Mouse (Mus musculus) left cerebral cortex, adult 2 months (tissue): ENCODE measurements around the gene Chrm4. TPM values are rescaled to one million over a fixed set of nuclear protein-coding genes. Genes with fewer than 3 reads are reported as not detected.

Source experiments
- DNase-seq, 2 experiments: peaks; one replicate each; pipeline ENCODE4 v3.0.0; 2021 to 2022; ENCODE audit warnings: low spot score in 2 of 2, mixed read lengths in 1 of 2; ENCODE audit errors: extremely low spot score in 1 of 2
- H3K27ac ChIP-seq: fragments of 200-600 bp; 2 replicates; pipeline ENCODE4 v1.8.1; 2022
- H3K4me3 ChIP-seq: fragments of 200-600 bp; 2 replicates; pipeline ENCODE4 v1.8.1; 2022
- CTCF ChIP-seq: fragments of 200-600 bp; IDR thresholded peaks from 2 replicates; pipeline ENCODE4 v1.8.1; 2022; ENCODE audit warnings: antibody characterized with exemption, mild to moderate bottlenecking, moderate library complexity
- intact Hi-C: fragments of 180-260 bp; cut with DNase I; formaldehyde crosslinking; loops from one replicate; pipeline ENCODE4 v1.15.1; 2025
- total RNA-seq, 2 experiments: library from RNA; stranded (reverse); gene quantifications; 2 replicates each; pipeline ENCODE4 v1.2.3; 2021

The Chrm4 gene
- total RNA-seq, 2 experiments from 2014 or later, result 47.9 to 59.9 TPM

DNA sequence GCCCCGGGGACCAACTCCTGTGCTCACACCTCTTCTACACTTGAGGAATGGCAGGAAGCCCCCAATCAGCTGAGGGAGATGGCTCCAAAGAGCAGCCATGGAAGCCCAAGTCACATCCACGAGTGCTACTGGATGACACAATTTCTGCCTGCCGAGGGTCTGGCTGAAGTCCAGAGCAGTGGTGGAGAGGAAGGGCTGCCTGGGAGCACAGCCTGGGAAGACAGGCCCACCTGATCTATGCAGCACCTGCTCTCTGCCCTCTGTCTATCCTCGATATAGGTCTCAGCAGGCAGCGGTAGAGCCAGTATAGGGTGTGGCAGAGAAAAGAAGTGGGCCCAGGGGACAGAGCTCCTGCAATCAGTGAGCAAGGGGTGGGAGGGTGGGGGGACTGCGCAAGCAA lies 19.8 kb downstream of the Chrm4 start:
- TF ChIP-seq CTCF, result no peak
- peak overlapping the region; percentile 70 for H3K27ac ChIP-seq
- H3K4me3 ChIP-seq, result no peak overlapping the region
- intact Hi-C loops, result loop anchor here (1.0 to 5.0 kb wide), 3 partner anchors 39 to 875 kb away; partner anchors contain the start of gene Slc39a13
- no peak for DNase-seq

DNA sequence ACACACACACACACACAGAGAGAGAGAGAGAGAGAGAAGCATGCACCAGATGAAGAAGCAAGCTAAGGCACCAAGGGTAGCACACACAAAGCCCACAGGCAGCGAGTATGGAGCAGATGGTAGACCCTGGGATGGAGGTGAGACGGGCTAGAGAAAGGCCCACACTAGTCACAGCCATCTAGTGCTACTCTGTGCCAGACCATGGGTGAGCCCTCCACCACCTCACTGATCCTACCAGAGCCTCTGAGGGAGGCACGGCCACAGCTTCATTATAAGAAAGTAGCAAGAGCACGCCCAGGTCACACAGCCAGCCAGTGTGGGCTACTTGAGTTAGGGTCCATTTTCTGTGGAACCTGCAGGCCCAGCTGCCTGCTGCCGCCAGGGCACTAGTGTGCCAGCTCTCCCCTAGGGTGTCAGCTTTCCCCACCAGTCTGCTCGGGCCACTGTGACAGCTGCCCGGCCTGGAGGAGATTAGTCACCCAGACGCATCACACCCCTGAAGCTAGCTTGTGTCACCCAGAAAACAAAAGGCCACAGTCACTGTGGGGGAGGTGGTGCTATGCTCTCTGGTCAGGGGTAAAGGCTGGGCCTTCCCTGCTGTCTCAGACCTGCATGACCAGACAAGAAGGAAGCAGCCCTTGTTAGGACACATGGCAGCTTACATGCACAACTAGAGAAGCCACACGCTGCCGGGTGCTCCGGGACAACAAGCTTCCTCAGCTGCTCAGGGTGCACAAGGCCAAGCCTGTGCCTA lies 20.5 kb downstream of the Chrm4 start:
- Histone ChIP-seq H3K4me3 (peak overlapping the region; percentile 30), H3K27ac (peak overlapping the region; percentile 93)
- DNase-seq, result no peak
- TF ChIP-seq CTCF, result no peak; the same call in 1 of the 2 replicates
- intact Hi-C loops, result loop anchor here (5.0 kb wide), 2 partner anchors 110 to 875 kb away; partner anchors contain the start of gene Slc39a13

DNA sequence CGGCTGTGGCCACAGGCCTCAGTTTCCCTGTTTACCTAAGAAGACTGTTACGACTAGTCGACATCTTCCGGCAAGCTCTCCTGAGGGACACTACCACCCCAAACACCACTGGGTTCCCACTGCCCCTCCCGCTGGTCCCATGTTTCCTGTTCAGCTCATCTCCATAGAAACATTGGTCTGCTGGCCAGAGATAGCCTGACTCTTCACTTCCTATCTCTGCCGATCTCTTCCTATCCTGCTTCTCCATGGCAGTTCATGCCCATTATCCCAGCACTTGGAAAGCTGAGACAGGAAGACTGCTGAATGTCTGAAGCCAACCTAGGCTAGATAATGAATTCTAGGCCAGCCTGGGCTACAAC lies 21.1 kb downstream of the Chrm4 start:
- Histone ChIP-seq H3K27ac (peak overlapping the region; percentile 93), H3K4me3 (peak overlapping the region; percentile 30)
- no peak for DNase-seq
- intact Hi-C loops, result loop anchor here (5.0 kb wide), 2 partner anchors 109 to 876 kb away; partner anchors contain the start of gene Slc39a13
- TF ChIP-seq CTCF, result no peak

DNA sequence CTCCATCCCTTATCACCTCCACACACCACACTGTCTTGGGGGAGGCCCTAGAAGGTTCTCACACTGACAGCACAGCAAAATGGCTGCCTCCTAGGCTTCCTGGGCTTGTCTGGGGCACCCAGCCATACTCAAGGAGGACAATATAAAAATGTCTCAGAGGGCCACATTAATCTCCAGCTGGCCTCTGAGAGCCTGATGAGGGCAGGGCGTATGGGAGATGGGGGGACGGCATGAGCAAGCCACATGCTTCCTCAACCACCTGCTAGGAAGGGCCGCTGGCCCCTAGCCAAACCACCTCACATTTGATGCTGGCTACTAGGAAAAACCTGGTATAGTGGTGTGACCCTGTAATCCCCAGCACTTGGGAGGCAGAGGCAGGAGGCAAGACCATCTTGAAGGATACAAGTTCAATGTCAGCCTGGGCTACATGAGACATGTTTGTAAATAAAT lies 21.8 kb downstream of the Chrm4 start:
- no peak for DNase-seq
- TF ChIP-seq CTCF, result no peak
- intact Hi-C loops, result loop anchor here (5.0 kb wide), 2 partner anchors 108 to 877 kb away; partner anchors contain the start of gene Slc39a13
- peak overlapping the region; percentile 93 for H3K27ac ChIP-seq
- no peak overlapping the region for H3K4me3 ChIP-seq

DNA sequence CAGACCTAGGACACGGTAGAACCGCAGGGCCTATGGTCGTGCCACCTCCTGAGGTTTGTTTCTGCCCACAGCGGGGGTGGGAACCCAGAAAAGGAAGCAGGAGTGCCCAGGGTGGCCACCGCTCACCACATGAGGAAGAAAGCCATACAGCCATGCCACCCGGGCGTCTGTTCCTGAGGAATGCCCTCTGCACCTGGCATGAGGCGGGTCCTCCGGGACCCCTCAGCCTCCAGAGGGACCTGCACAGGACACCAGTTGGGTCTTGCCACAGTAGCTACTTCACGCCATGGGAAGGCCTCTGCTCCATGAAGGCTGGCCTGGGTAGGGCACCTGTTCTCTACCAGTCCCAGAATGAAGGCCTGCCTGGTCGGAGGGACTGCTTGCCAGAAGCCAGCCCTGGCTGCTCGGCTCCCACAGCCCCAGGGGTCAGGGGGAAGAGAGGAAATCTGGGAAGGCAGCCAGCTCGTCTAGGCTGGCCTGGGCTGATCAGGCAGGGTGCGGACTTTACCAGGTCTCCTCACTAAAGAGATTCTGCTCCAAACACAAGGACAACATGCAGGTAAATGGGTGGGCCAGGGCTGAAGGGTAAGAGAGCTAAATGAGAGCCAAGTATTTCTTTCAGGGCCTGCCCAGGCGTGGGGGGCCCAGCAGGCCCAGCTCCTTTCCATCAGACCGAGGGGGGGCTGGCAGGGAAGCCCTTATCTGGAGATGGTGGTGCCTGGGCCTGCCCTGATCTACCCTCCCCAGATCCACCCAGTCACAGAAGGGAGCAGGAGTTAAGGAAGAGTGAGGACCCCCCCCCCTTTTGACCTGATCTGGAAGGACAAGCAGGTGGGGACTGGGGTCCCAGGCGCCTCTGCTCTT lies 22.6 kb downstream of the Chrm4 start:
- no peak for TF ChIP-seq CTCF
- Histone ChIP-seq H3K27ac (peak overlapping the region; percentile 93), H3K4me3 (peak overlapping the region; percentile 35)
- intact Hi-C loops, result loop anchor here (5.0 kb wide), 2 partner anchors 108 to 877 kb away; partner anchors contain the start of gene Slc39a13
- DNase-seq, result no peak

DNA sequence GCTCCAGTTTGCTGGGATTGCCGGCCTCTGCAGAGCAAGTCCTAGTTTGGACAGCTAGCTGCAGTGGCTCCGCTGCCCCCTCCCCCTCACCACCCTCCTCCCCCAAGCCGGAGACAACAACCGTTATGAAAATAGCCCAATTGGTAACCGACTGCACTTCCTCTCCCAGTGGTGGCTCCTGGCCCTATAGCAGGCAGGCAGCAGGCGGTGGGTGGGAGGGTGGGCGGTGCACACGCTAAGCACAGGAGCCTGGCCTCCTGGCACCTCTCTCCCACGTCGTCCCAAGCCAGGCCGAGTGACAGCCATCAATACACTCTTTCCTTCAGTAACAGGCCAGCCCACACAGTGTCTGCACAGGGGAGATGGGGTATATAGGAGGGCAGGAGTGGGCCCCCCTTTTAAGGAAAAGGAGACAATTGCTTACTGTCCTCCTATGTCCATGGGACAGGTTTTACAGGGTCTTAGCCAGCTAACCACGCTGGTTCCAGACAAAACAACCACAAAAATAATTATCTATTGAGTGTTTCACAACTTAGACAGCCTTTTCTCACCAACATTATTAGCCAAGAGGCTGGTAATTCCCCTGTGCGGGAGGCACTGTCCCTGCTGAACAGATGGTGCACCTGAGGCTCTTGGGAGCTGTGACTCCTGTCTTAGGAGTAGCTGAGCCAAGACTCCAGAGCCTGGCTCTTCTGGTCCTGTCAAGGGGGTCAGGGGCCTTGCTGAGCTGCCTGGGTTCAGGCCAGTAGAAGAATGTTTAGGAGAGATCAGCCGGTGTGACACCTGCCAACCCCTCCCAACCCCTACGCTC lies 23.4 kb downstream of the Chrm4 start:
- peak overlapping the region; percentile 35 for H3K4me3 ChIP-seq
- intact Hi-C loops, result no loop called here
- H3K27ac ChIP-seq, result peak overlapping the region; percentile 93
- no peak for DNase-seq
- TF ChIP-seq CTCF, result no peak

DNA sequence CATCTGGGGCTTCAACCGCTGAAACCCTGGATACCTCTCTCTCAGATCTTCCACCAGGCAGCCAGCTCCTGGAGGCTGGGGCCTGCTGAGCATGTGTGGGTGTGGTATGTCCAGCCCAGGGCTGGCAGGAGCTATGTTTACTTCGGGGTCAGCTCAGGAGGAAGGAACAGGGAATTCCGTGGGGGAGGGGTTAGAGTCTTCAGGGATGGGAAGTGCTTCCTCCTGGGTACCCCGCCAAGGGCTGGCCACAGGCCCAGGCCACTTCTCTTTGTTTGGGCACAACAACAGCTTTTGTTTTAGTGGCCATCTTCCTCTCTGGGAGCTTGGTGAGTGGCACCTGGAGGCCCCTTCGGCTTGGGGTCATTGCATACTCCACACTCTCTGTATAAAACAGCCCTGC lies 26.8 kb downstream of the Chrm4 start:
- intact Hi-C loops, result no loop called here
- no peak overlapping the region for H3K4me3 ChIP-seq
- H3K27ac ChIP-seq, result peak overlapping the region; percentile 68
- DNase-seq, result no peak
- no peak; the same call in 1 of the 2 replicates for TF ChIP-seq CTCF

DNA sequence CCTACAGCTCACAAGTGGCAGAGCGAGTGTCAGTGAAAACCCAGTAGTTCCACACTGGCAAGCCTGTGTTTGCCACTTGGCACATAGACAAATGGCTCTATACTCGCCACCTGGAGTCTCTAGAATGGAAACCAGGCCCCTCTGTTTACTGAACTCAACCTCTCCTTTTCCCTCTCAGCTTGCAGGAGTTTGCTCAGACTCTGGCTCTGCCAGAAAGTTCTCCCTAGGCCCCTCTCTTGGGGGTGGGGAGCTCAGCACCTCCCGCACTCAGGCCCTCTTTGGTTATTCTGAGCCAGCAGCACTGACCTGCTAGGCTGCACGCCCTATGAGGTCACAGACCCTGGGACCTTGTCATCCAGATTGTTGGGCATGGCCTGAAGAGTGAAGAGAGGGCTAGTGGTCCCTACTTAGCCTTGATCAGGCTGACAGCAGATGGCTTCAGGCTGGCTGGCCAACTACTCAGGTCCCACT lies 28.1 kb downstream of the Chrm4 start:
- Histone ChIP-seq H3K27ac (peak overlapping the region; percentile 68), H3K4me3 (no peak overlapping the region)
- TF ChIP-seq CTCF, result no peak
- DNase-seq, result no peak
- intact Hi-C loops, result no loop called here

DNA sequence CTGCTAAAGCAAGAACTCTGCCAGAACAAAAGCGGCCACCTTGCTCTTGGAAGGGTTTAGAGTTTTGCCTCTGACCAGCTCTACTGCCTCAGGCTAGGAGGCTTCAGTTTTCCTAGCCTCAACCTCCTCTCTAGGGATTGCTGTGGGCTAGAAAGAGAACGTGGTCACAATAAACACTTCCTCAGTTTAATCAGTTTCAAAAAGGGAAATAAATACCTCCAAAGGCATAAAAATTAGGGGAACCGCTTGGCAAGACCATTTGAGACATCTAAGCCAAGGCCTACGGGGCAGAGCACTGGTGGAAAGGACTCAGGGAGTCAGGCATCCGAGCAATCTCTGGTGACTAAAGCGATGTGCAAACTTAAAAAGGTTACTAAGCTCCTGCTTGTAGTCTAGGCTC lies 28.8 kb downstream of the Chrm4 start:
- H3K4me3 ChIP-seq, result no peak overlapping the region
- TF ChIP-seq CTCF, result no peak
- peak overlapping the region; percentile 68 for H3K27ac ChIP-seq
- DNase-seq, result no peak
- intact Hi-C loops, result no loop called here

DNA sequence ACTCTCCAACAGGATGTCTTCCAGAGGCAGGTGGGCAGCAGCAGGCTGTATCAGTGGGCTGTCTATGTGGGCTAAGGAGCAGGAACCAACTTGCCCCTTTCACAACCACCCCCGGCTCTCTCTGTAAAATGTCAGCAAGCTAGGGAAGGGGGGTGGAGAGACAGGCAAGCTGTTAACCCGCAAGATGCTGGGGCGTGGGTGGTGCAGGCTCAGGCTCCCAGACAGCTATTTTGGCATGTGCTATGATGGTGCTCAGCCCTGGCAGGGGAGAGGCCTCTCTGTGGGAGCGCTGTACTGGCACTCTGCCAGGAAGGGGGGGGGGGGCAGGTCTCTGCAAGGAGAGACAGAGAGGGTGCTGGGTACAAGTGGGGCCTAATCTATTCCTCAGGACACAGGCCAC lies 30.0 kb downstream of the Chrm4 start:
- no peak for TF ChIP-seq CTCF
- Histone ChIP-seq H3K27ac (peak overlapping the region; percentile 89), H3K4me3 (no peak overlapping the region)
- peak; percentile 84 to 86 for DNase-seq
- intact Hi-C loops, result no loop called here

DNA sequence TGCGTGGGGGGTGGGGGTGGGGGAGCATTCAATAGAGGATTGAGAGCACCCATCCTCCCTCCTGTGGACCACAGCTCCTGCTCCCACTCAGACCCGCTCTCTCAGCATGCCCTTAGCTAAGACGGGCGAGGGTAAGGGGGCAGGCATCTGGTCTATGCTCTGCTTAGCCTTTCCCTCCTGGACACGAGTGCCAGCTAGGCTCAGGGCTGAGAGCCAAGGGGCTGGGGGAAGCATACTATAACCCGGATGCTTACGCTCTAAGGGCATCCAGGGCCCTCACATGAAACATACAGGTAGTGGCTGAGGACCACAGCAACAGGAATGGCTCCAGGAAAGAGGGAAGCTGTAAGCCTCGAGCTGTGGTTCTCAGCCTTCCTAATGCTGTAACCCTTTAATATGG lies 31.0 kb downstream of the Chrm4 start:
- DNase-seq, result no peak
- Histone ChIP-seq H3K4me3 (no peak overlapping the region), H3K27ac (peak overlapping the region; percentile 89)
- TF ChIP-seq CTCF, result no peak
- intact Hi-C loops, result no loop called here
